Comparison of ENCODE assay signal across 8 mouse cellular contexts in genomic region chr6:84008363-84009171, GRCm38 (mm10). TPM values are rescaled to one million over a fixed set of nuclear protein-coding genes. Genes with fewer than 3 reads are reported as not detected.
DNase-seq lines count a peak whose midpoint lies in the region; ATAC-seq and TF ChIP-seq lines count a peak whose summit lies in the region.
"Had no signal": no experiment of that assay in that cellular context is flagged by ENCODE, and none has a peak within 500 bp of the region (broad histone marks: within the 10 kb centered on the region; RNA-seq: fewer than 3 reads in every experiment).

Gene Dysf, plus strand, starts transcription at chr6:84008590.

- no peak for TF ChIP-seq CTCF in C2C12 (IDR thresholded peaks at IDR 0.05; ENCODE audit: control insufficient read depth, insufficient read depth, insufficient read length)

- H3K79me2 ChIP-seq in C2C12 (ENCODE audit: control insufficient read depth, insufficient read depth): no peaks in the 10 kb centered on the region

- peak within 1 kb of the TSS; percentile 63 for H3K9ac ChIP-seq in forebrain, embryonic 13.5 days
- peak within 1 kb of the TSS; percentile 62 for H3K9ac ChIP-seq in midbrain, embryonic 13.5 days (replicated peaks)

- H3K9me3 ChIP-seq in forebrain, embryonic 13.5 days (replicated peaks): no peaks in the 10 kb centered on the region
- H3K9me3 ChIP-seq in midbrain, embryonic 13.5 days: no peaks in the 10 kb centered on the region

- H3K4me1 ChIP-seq in forebrain, embryonic 13.5 days: peaks cover 26% of the 10 kb centered on the region
- H3K4me1 ChIP-seq in midbrain, embryonic 13.5 days (replicated peaks): peaks cover 29% of the 10 kb centered on the region

- H3K79me3 ChIP-seq in C2C12 (ENCODE audit: low read depth): no peaks in the 10 kb centered on the region

- no peaks in the 10 kb centered on the region for H3K27me3 ChIP-seq in C2C12 (ENCODE audit: control insufficient read depth, insufficient read depth, insufficient read length)
- H3K27me3 ChIP-seq in forebrain, embryonic 13.5 days: peaks cover 16% of the 10 kb centered on the region
- peaks cover 10% of the 10 kb centered on the region for H3K27me3 ChIP-seq in midbrain, embryonic 13.5 days

- no peak within 1 kb of the TSS for H3K27ac ChIP-seq in forebrain, embryonic 13.5 days
- no peak within 1 kb of the TSS for H3K27ac ChIP-seq in midbrain, embryonic 13.5 days

- WGBS in forebrain, embryonic 13.5 days: 1% methylated on average over 41 of the region's 41 CpGs
- WGBS in midbrain, embryonic 13.5 days: under 1% methylated on average over 41 of the region's 41 CpGs

- ATAC-seq in forebrain, embryonic 13.5 days: no peak
- peak; percentile 53 for ATAC-seq in midbrain, embryonic 13.5 days

- intact Hi-C loops in heart, postnatal 14 days (cut with DNase I): no loop called here

- DNase-seq in R1 (ENCODE audit: low read depth, low spot score): peak; percentile 70
- DNase-seq in heart, postnatal 14 days: peak; percentile 48 to 66
- peak; percentile 65 to 77 for DNase-seq in kidney, postnatal 4 days
- no peak for DNase-seq in thymus, postnatal 0 days (ENCODE audit: low spot score)

- H3K36me3 ChIP-seq in C2C12 (ENCODE audit: control insufficient read depth, insufficient read depth): no peaks in the 10 kb centered on the region
- no peaks in the 10 kb centered on the region for H3K36me3 ChIP-seq in forebrain, embryonic 13.5 days (ENCODE audit: poor library complexity, severe bottlenecking)
- no peaks in the 10 kb centered on the region for H3K36me3 ChIP-seq in midbrain, embryonic 13.5 days

- H3ac ChIP-seq in C2C12 (ENCODE audit: control insufficient read depth, insufficient read length, low read depth): peak within 1 kb of the TSS; percentile 6

- H3K4me3 ChIP-seq in C2C12 (ENCODE audit: insufficient read depth, poor library complexity, severe bottlenecking): no peak within 1 kb of the TSS
- H3K4me3 ChIP-seq in forebrain, embryonic 13.5 days: peak within 1 kb of the TSS; percentile 42
- H3K4me3 ChIP-seq in midbrain, embryonic 13.5 days (replicated peaks): peak within 1 kb of the TSS; percentile 48
- H3K4me3 ChIP-seq: erythroblast, embryonic 14.5 days had no signal

- H3K4me2 ChIP-seq in forebrain, embryonic 13.5 days: peak within 1 kb of the TSS; percentile 83
- H3K4me2 ChIP-seq in midbrain, embryonic 13.5 days (replicated peaks): peak within 1 kb of the TSS; percentile 87

TF ChIP-seq in C2C12, 6 proteins besides CTCF, POLR2A, EP300 and RAD21:
- TF ChIP-seq MAX (IDR thresholded peaks at IDR 0.05) (no peak), CEBPB (IDR thresholded peaks at IDR 0.05; ENCODE audit: low read depth) (no peak), MYOD1 (IDR thresholded peaks at IDR 0.05; ENCODE audit: control insufficient read depth, insufficient read length, low read depth) (no peak)

RNA-seq across cellular contexts. Expression of gene Dysf, which starts in this region (rescaled TPM):
- 1.9 TPM for polyA plus RNA-seq in C2C12 (2012; fragmentation: generic; extraction: Trizol)
- 1.3 and 2.1 TPM in 2 replicates for polyA plus RNA-seq in forebrain, embryonic 13.5 days (2015; fragmentation: Nextera tagmentation; extraction: Ambion mirVana)
- total RNA-seq in heart, postnatal 14 days (2021): 100 to 1,000 TPM; 115 to 119 TPM
- polyA plus RNA-seq in midbrain, embryonic 13.5 days (2015; fragmentation: Nextera tagmentation; extraction: Ambion mirVana): 2.0 and 2.6 TPM in 2 replicates
- 3.9 TPM in 2 replicates for polyA plus RNA-seq in thymus, postnatal 0 days (2015; fragmentation: Nextera tagmentation; extraction: Ambion mirVana)
